Mouse (Mus musculus): Measurements from ENCODE around the gene Sh2d6.

Sh2d6 gene

GRCm38 (mm10) chr6:72521607-72522006 is at the start of gene Sh2d6:
TSS of gene Sh2d6 (minus strand) at chr6:72521707.
- no peak for DNase-seq (ENCODE audit: extremely low spot score, low read depth, low spot score)

DNA sequence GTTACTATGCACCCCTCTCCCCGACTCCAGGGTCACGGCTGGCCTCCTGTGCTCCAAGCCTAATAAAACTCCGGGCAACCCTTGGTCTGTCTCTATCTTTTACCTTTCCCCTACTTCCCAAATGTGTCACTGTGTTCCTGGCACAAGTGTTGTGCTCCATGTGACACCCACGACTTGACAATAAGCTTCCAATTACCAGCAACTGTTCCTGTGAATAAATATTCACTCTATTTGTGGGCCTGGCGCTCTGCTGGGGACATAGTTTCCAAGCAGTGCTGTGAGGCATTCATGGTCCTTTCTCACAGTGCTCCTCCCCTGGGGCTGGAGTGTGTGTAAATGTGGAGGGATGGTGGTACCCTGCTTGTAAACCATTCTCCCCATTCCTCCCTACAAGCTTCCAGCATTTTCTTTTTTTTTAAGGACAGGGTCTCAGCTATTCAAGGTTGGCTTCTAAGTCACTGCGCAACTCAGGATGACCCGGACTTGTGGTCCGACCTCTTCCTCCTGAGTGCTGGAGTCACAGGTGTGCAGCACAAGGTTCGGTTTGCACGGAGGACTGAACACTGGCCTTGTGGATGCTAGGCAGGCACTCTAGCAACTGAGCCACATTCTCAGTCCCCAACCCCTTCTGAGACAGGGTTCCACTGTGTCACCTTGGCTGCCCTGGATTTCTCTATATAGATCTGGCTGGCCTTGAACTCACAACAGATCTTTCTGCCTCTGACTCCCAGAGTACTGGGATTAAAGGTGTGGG is 49.3 kb upstream of the Sh2d6 start:
- DNase-seq (ENCODE audit: extremely low spot score, low read depth, low spot score) = no peak

DNA sequence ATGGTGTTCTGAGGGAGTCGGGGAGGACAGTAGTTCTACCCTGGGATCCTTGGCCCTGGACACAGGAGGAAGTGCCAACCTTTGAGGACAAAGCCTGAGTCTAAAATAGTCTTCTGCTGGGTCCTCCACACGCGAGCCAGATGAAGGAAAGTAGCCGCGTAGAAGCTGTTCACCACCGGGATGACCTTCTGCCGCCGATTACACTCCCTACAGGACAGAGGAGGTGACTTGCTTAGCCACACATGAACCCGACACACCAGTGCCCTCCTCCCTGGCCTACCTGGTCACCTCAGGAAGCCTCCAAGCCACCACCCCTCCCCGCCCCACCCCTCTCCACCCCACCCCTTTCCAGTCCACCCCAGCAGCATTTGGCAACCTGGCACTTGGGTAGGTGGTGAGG is 47.2 kb upstream of the Sh2d6 start:
- DNase-seq (ENCODE audit: extremely low spot score, low read depth, low spot score) = no peak

DNA sequence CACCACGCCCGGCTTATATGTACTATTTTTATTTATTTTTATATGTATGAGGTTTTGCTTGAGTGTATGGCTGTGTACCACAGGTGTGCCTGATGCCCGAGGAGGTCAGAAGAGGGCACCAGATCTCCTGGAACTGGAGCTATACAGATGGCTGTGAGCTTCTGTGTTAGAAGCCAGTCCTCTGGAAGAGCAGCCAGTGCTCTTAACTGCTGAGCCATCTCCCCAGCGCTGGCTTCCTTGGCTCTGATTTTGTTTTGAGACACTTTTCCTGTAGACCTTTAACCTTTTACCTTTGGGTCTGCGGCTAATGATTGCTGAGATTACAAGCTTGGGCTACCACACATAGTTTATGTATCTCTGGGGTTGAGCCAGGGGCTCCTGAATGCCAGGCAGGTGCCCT is 46.0 kb upstream of the Sh2d6 start:
- DNase-seq (ENCODE audit: extremely low spot score, low read depth, low spot score) = no peak

DNA sequence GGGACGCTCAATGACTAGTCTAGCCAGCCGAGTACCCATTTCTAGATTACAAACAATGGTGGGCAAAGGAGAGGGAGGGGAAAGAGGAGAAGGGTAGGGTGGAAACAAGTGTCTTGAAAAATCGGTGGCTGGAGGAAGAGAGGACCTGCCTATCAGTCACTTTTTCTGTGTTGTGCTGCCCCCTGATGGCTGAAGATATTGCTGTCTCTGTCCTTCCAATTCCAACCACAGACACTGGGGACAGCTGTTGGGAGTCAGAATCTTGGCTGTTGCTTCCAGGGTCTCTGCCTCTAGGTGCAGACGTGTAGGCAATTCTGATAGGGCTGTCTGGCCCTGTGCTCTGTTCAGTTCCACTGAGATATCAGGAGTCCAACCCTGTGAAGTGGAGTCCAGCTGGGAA is 44.5 kb upstream of the Sh2d6 start:
- DNase-seq (ENCODE audit: extremely low spot score, low read depth, low spot score) = peak; percentile 63

- DNase-seq (ENCODE audit: extremely low spot score, low read depth, low spot score) = no peak
Measured at GRCm38 (mm10) chr6:72565506-72565905, 44.0 kb upstream of the Sh2d6 start.

- DNase-seq (ENCODE audit: extremely low spot score, low read depth, low spot score) = no peak
Measured at GRCm38 (mm10) chr6:72562894-72563293, 41.4 kb upstream of the Sh2d6 start.

DNA sequence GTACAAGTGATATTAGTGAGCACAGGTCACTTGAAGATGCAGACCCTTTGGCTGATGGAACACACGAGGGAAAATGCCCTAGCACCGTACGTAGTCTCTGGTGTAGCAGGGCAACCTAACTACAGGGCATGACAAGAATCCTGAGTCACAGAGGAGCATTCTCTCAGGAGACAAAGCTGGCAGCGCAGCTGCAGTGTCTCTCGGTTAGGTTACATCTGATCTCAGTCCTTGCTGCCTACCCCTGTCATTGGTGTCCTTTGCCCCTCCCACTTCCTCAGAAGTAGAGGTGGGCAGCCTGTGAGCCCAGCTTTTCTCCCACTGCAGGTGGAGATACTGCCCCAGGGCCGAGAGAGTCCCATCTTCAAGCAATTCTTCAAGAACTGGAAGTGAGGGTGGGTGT is 41.0 kb upstream of the Sh2d6 start:
- no peak for DNase-seq (ENCODE audit: extremely low spot score, low read depth, low spot score)

DNA sequence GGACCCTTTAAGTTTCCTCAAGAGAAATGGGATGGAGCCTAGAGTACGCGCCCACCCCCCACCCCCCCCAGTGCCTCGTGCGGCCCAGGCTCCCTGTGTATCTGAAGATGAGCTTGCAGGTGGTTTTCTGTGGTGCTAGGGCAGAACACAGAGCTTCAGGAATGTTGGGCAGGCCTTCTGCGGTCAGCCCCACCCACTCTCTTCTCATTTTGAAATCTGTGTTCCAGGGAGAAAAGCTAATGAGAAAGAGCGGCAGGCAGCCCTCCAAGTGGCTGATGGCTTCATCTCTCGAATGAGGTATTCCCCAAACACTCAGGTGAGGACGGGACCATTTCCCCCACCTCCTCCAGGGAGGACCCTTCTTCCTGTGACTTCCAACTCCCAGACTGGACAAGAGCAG is 39.3 kb upstream of the Sh2d6 start:
- no peak for DNase-seq (ENCODE audit: extremely low spot score, low read depth, low spot score)

DNA sequence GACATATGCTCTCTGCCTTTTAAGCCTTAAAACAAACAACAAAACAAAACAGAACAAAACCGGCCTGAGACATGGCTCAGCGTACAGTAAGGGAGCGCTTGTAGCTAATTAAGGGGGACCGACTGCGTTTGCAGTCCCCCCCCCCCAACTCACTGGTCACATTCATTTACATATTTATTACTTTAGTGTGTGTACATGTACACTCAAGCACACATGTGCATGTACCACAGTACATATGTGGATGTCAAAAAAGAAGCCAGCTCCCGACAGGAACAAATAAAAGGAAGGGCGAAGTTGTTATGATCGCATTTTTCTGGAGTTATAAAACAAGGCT is 31.5 kb upstream of the Sh2d6 start:
- DNase-seq (ENCODE audit: extremely low spot score, low read depth, low spot score) = no peak

DNA sequence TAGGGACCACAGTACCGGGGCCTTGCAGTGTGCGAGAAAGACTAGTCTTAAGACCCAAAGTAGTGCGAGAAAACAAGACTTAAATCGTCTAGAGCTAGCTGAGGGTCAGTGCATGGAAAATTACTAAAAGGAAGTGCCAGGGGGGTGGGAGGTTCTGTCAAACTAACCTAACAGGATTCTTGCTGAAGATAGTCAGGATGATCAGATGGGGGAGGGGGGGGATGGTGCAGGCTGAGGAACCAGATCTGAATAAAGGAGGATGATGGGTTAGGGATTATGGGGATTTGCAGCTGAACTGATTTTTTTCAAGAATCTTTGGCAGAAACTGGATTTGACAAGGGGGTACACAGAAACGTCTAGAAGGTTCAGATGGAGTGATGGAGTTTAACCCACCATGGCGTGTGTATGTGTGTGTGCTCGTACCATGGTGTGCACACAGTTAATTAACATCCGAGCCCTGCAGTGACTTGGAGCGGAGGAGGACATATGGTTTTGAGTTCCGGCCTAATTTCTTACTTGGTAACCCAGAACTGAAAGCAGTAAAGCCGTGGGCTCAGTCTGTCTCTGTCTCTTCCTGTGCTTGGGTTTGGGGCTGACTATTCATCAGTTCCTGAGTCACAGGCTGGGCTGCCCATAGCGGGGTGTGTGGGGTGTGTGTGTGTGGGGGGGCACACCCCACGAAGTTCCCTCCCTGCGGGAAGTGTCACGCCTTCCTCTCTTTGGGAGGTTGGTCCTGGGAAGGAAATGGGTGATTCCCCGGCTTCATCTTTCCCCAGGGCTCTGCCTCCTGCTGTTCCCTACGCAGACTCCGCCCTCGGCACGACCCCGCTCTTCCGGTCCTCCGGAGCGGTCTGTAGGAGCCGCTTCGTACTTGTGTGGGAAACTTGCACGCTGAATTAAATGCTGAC is 30.9 kb upstream of the Sh2d6 start:
- DNase-seq (ENCODE audit: extremely low spot score, low read depth, low spot score) = peak; percentile 49

DNA sequence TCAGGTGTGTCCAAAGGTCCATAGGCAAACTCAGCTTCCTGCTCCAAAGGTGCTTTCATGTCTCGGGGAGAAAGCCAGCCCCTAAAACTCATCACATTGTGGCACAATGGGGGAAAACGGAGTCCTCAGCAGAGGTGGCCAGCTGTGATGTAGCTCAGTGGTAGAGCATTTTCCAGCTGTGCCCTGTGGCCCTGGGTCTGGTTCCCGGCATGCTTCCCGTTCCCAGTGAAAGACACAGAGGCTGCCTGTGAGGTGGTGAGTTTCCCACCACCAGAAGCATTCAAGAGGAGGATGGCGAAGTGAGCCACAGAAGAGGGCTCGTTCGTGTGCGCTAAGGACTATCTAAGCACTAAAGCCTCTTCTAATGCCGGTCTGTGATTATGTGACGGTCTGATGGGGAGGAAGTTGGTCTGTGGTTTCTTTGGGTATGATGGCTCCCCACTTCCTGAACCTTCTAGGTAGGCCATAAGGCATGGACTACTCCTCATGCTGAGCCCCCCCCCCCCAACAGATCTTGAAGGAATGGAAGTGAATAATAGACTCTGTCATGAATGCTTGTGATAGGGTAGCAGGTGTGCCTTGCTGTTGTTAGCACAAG is 29.1 kb upstream of the Sh2d6 start:
- DNase-seq (ENCODE audit: extremely low spot score, low read depth, low spot score) = no peak

GRCm38 (mm10) chr6:72550025-72550424 is 28.5 kb upstream of the Sh2d6 start:
- DNase-seq (ENCODE audit: extremely low spot score, low read depth, low spot score) = no peak

DNA sequence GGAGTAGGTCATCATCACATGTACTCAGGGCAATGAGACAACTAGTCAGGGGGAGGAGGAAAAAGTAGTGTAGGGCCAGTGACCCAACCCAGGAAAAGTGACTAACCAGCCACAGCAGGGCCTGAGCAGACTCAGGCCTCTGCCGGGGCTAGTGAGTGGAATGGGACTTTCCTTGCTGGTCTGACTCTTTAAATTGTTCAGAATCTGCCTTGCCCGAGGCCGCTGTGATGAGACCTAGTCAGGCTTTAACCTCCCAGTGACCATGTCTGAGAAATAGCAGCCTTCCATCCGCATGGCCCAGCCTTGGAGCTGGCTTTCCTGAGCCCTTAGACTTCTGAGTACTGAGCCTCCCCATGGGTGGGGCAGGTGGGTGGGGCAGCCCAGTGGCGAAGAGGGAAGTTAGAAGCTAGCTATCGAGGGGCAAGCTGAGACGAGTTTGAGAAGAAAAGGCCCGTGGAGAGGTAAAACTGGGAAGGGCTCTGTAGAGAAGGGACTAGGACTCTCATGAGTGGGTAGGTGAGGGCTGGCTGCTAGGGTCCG is 27.6 kb upstream of the Sh2d6 start:
- DNase-seq (ENCODE audit: extremely low spot score, low read depth, low spot score) = no peak

DNA sequence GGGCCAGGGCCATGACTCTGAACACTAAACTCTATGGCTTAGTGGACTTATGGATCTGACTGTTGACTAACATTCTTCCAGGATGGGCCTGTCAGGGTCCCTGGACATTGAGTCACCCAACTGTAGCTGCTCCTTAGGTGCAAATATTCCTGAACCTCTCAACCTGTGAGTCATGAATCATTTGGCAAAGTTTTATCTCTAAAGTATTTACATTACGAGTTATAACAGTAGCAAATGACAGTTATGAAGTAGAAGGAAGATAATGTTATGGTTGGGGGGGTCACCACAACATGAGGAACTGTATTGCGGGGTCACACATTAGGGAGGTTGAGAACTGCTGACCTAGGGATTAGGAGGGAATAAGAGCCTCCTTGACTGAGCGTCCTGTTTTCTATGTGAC is 26.4 kb upstream of the Sh2d6 start:
- DNase-seq (ENCODE audit: extremely low spot score, low read depth, low spot score) = no peak

GRCm38 (mm10) chr6:72547121-72547520 is 25.6 kb upstream of the Sh2d6 start:
- DNase-seq (ENCODE audit: extremely low spot score, low read depth, low spot score) = no peak

GRCm38 (mm10) chr6:72545377-72545776 is 23.9 kb upstream of the Sh2d6 start:
- DNase-seq (ENCODE audit: extremely low spot score, low read depth, low spot score) = no peak

DNA sequence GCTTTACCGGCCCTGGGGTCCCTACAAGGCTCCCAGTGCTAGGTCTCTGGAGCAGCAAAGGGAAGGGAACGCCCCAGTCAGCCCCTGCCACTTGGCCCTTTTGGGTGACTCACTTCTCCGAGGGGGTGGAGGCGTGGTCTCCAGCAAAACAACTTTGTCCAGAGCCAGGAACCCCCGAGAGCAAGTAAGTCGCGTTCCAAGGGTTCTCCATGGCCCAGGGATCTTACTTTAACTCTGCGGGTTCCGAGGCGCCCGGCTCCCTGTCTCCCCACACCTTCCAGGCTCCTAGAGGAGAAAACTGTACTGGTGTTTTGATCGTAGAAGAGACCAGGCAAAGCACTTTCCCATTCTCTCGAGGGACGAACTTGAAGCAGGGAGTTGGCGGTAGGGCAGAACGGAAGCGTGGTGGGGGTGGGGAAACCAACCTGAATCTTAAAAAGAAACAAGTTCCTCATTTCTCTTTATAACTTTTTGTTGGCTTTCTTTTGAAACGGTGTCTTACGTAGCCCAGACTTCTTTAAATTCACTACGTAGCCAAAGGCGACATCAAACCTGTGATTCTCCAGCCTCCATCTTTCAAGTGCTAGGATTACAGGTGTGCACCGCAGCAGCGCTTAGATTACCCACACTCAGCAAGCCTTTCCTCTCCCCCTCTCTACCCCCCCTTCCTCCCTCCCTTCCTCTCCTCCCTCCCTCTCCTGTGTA is 22.9 kb upstream of the Sh2d6 start, which contains the start of gene Capg:
Gene Capg (plus strand): TSS at position 109 of the 705 bp plus-strand sequence.
- no peak for DNase-seq (ENCODE audit: extremely low spot score, low read depth, low spot score)

DNA sequence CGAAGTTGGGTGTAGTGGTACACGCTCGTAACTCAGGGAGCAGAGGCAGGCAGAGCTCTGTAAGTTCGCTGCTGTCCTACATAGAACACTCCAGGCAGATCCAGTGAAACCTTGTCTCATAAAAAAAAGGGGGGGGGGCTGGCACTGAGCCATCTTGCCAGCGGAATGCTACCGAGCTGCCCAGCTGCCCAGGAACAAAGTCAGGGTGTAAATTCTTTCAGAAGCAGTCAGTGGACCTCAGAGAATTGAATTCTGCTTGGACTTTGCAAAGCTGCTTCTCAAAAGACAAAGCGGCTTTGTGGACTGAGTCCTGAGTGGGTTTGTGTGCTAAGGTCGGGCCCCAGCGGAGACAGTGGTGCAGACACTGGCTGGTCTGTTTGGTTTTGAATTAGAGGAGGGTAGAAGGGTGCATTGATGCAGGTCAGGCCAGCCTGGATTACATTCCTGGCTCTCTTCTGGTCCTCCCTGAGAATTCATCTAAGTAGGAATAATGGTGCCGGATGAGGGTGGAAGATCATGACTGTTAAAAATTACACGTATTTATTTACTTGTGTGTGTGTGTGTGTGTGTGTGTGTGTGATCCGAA is 21.9 kb upstream of the Sh2d6 start:
- no peak for DNase-seq (ENCODE audit: extremely low spot score, low read depth, low spot score)

DNA sequence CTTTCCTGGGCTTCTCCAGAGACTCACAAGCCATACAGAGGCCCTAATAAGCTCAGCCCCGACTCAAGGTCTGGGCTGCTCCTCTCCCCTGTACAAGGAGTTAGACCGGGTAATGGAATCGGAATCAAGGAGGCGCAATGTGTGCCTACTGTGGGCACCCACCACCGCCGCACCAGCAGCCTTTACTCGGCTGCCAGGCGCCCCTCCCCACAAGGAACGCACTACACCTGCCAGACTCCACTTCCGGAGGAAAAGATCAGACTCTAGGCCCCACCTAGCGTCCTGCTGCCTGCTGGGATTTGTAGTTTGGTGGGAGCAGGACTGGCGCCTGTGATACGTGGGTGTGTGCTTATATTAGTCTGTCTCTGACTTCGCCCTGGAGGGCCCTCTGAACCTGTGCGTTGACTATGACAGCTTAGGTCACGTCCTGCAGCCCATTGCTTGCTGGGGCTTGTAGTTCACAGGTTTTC is 17.1 kb upstream of the Sh2d6 start:
- peak; percentile 20 for DNase-seq (ENCODE audit: extremely low spot score, low read depth, low spot score)

All from hindlimb bud, embryonic 11.5 days (tissue).